Mouse (Mus musculus) limb, embryonic 11.5 days (tissue): Measurements from ENCODE around the gene Phb2. TPM values are rescaled to one million over a fixed set of nuclear protein-coding genes. Genes with fewer than 3 reads are reported as not detected.

Experiments
- ATAC-seq: fragments of 200-750 bp; cut with Nextera tagmentation; 2 replicates; pipeline ENCODE4 v1.8.0; 2017; ENCODE audit warnings: low read depth; ENCODE audit not compliant: insufficient number of reproducible peaks, low FRiP score, low TSS enrichment
- DNase-seq: peaks from one replicate; pipeline ENCODE4 v3.0.0-alpha.2; 2015; ENCODE audit warnings: low spot score
- H3K27ac ChIP-seq: fragments of 300-500 bp; sonication (generic); replicated peaks from 2 replicates; pipeline ENCODE4 v1.5.1; 2014; ENCODE audit warnings: low read depth, mild to moderate bottlenecking, low read length
- H3K27me3 ChIP-seq: fragments of 300-500 bp; sonication (generic); 2 replicates; pipeline ENCODE4 v1.6.1; 2014; ENCODE audit warnings: mild to moderate bottlenecking, low read length, mixed read lengths; ENCODE audit not compliant: control insufficient read depth, insufficient read depth
- H3K36me3 ChIP-seq: fragments of 300-500 bp; sonication (generic); 2 replicates; pipeline ENCODE4 v1.6.1; 2014; ENCODE audit warnings: mild to moderate bottlenecking, low read length, moderate library complexity, mixed read lengths; ENCODE audit not compliant: control insufficient read depth, insufficient read depth
- H3K4me1 ChIP-seq: fragments of 300-500 bp; sonication (generic); 2 replicates; pipeline ENCODE4 v1.6.1; 2014; ENCODE audit warnings: low read length, mixed read lengths; ENCODE audit not compliant: control insufficient read depth, insufficient read depth
- H3K4me2 ChIP-seq: fragments of 300-500 bp; sonication (generic); 2 replicates; pipeline ENCODE4 v1.6.1; 2014; ENCODE audit warnings: low read depth, mild to moderate bottlenecking, moderate library complexity; ENCODE audit not compliant: severe bottlenecking
- H3K4me3 ChIP-seq: fragments of 300-500 bp; sonication (generic); 2 replicates; pipeline ENCODE4 v1.5.1; 2014; ENCODE audit warnings: low read depth, low read length
- H3K9ac ChIP-seq: fragments of 300-500 bp; sonication (generic); 2 replicates; pipeline ENCODE4 v1.6.1; 2014; ENCODE audit warnings: mild to moderate bottlenecking, low read length
- H3K9me3 ChIP-seq: fragments of 300-500 bp; sonication (generic); 2 replicates; pipeline ENCODE4 v1.6.1; 2016; ENCODE audit warnings: low read length; ENCODE audit not compliant: control insufficient read depth
- WGBS: fragments of 180-500 bp; shearing (Covaris S2); extraction: QIAGEN DNeasy Blood & Tissue Kit; methylation state at CpG from one replicate; pipeline ENCODE4 v1.1.7; 2014; 5-methylcytosine and 5-hydroxymethylcytosine counted together
- polyA plus RNA-seq: library from polyadenylated mRNA; unstranded; fragments of >200 nt; fragmentation: Nextera tagmentation; extraction: Ambion mirVana; gene quantifications from 2 replicates; pipeline ENCODE4 v1.2.1, GENCODE M21; 2014

Phb2 gene
- polyA plus RNA-seq, 1 experiment from 2014 or later: 427 TPM

DNA sequence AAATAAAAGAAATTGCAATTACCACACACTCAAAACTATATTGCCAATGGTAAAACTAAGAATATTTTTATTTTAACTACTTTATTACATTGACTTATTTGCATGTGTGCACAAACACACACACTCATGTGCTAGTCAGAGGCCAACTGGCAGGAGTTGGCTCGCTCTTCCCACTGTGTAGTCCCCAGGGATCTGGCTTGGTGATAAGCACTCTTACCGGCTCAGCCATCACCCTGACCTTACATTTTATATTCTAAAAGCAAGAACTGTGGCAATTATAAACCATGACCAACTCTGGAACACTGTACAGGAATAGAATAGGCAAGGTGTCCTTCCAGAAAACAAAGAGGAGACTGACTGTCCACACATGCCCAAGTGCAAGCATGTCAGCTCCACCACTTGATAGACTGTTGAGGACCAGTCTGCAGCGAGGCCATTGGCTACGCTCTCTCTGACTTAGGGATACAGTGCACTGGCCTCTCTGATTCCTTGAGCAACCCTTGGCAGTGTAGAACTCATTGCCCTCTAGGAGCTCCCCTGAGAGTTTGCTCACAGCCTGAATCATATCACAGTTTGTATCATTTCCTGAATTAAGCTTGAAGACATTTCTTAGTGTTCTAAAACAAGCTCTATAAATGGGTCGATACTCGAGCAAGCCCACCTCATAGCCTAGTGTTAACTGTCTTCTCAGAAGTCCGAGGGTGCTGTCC lies 15.5 kb upstream of the Phb2 start:
- Histone ChIP-seq H3K4me1 (no peaks in the 10 kb centered on the region), H3K4me3 (no peak overlapping the region), H3K9me3 (no peaks in the 10 kb centered on the region), H3K4me2 (no peak overlapping the region), H3K27ac (no peak overlapping the region), H3K9ac (no peak overlapping the region), H3K27me3 (no peaks in the 10 kb centered on the region), H3K36me3 (peaks cover 3% of the 10 kb centered on the region)
- DNase-seq: no peak
- no peak for ATAC-seq
- 95% methylated on average over 7 of the region's 7 CpGs for WGBS

DNA sequence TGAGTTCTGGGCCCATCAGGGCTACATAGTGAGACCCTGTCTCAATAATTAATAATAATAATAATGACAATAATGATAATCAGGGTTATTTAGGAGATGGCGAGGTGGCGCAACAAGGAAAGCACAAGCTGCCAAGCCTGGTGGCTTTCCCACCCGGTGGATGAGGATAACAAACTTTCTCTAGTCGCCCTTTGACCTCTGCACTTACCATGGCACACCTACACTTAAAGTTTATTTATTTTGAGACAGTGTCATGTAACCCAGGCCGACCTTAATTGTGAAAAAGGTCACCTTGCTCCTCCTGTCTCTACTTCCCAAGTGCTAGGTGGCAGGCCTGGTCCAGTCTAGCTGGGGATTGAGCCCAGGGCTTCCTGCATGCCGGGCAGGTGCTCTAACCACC lies 13.4 kb upstream of the Phb2 start:
- Histone ChIP-seq H3K36me3 (peaks cover 9% of the 10 kb centered on the region), H3K9me3 (no peaks in the 10 kb centered on the region), H3K4me1 (no peaks in the 10 kb centered on the region), H3K27me3 (no peaks in the 10 kb centered on the region), H3K4me3 (no peak overlapping the region), H3K9ac (no peak overlapping the region), H3K4me2 (no peak overlapping the region), H3K27ac (no peak overlapping the region)
- DNase-seq (no peak), ATAC-seq (no peak)
- WGBS: 84% methylated on average over 6 of the region's 6 CpGs

DNA sequence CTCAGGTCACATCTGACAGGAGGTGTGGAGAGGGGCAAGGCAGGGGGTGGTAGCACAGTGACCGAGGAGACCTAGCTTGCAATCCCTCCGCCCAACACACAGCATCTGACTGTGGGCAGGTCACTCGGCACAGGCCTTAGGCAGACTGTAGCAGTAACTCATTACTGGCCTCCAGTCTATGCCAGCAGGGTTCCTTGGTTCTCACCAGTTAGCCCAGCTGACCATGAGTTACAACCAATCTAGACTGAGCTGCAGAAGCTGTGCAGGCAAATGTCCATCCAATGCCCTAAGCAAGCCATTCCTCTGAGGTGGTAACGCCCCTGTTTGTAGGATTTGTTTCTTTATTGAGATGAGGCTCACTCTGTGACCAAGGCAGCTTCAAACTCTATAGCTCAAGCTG lies 12.8 kb upstream of the Phb2 start:
- ATAC-seq (no peak), DNase-seq (no peak)
- Histone ChIP-seq H3K36me3 (peaks cover 14% of the 10 kb centered on the region), H3K4me2 (no peak overlapping the region; the same call in 1 of the 2 replicates), H3K9ac (no peak overlapping the region), H3K27ac (no peak overlapping the region), H3K27me3 (no peaks in the 10 kb centered on the region), H3K9me3 (no peaks in the 10 kb centered on the region), H3K4me3 (no peak overlapping the region), H3K4me1 (no peaks in the 10 kb centered on the region)
- 84% methylated on average over 4 of the region's 4 CpGs for WGBS

DNA sequence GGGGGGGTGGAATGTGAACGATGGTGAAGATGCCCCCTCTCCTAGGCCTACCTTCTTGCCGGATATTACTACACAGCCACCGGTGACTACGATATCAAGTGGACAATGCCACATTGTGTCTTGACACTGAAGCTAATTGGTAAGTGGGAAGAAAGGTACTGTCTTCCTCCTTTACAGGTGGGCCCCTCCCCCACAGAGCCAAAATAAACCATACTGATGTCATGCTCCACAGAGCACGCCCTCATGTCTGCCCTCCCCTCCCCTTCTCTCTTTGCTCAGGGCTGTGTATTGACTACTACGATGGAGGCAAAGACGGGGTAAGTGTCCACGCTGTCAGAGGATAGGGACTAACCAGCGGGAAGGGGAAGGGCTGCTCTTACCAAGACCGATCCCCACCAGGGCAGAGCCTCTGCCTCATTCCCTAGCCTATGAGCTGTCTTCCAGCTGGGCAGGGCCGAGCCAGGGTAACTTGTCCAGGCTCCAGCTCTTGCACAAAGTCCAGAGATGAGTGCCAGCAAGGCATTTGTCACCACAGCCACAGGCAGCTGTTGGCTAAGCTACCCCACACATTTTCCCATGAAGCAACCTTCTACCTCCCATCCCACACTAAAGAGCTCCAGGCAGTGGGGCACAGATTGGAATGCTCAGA lies 12.1 kb upstream of the Phb2 start:
- Histone ChIP-seq H3K36me3 (peaks cover 20% of the 10 kb centered on the region), H3K9me3 (no peaks in the 10 kb centered on the region), H3K4me3 (no peak overlapping the region), H3K27me3 (no peaks in the 10 kb centered on the region), H3K9ac (no peak overlapping the region), H3K4me2 (no peak overlapping the region), H3K27ac (no peak overlapping the region), H3K4me1 (no peaks in the 10 kb centered on the region)
- DNase-seq: no peak
- no peak for ATAC-seq
- WGBS: 85% methylated on average over 11 of the region's 11 CpGs

DNA sequence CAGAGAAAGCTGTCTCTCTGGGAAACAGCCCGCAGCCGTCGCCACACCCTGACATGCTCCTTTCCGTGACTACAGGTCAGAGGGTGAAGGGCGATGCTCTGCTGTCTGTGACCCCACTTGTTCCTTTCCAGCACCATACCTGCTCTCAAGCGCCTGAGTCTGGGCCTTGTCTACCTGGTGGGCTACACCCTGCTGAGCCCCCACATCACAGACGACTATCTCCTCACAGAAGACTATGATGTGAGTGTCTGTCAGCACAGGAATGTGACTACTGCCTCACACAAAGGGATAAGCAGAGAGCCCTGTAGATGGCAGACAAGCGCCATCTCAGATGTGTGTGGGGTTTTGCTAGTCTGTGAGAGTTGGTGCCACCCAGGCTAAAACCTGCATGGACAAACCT lies 10.8 kb upstream of the Phb2 start:
- Histone ChIP-seq H3K4me2 (no peak overlapping the region), H3K9ac (no peak overlapping the region), H3K9me3 (no peaks in the 10 kb centered on the region), H3K4me3 (no peak overlapping the region), H3K36me3 (peaks cover 22% of the 10 kb centered on the region), H3K4me1 (no peaks in the 10 kb centered on the region), H3K27me3 (no peaks in the 10 kb centered on the region), H3K27ac (no peak overlapping the region)
- WGBS: 83% methylated on average over 8 of the region's 8 CpGs
- DNase-seq (no peak), ATAC-seq (no peak)

DNA sequence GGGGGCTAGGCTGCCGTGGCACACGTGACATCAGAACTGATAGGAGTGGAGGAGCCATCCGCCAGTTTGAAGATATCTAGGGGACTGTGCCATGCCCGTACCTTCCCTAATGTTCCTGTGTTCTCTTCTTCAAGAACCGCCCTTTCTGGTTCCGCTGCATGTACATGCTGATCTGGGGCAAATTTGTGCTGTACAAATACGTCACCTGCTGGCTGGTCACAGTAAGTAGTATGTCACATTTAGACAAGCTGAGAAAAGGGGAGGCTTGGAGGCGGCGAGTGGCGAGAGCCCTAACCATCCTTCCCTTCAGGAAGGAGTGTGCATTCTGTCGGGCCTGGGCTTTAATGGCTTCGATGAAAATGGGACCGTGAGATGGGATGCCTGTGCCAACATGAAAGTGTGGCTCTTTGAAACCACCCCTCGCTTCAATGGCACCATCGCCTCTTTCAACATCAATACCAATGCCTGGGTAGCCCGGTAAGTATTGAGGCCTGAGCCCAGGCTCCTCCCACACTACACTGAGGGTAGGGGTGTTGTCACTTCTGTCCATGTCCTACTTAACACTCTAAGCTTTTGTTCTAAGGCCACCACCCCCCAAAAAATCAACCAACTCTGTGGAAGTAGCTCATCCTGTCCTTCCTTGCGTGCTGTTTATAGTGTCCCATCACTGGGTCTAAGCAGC lies 9.9 kb upstream of the Phb2 start:
- DNase-seq: no peak
- Histone ChIP-seq H3K4me1 (no peaks in the 10 kb centered on the region), H3K9me3 (no peaks in the 10 kb centered on the region), H3K9ac (no peak overlapping the region), H3K27ac (no peak overlapping the region), H3K36me3 (peaks cover 22% of the 10 kb centered on the region), H3K4me3 (no peak overlapping the region), H3K27me3 (no peaks in the 10 kb centered on the region), H3K4me2 (no peak overlapping the region)
- WGBS: 95% methylated on average over 17 of the region's 17 CpGs
- ATAC-seq: peak; percentile 13; the same call in 1 of the 2 replicates

DNA sequence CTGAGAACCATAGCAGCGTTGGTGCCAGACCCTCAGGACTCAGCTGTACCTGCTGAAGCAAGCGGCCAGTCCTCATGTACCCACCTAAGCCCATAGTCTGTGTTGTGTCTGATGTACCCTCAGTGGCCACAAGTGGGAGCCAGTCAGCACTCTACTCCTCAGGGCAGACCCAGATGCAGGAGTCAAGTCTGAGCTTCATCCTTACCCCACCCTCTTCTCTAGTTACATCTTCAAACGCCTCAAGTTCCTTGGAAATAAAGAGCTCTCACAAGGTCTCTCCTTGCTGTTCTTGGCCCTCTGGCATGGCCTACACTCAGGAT lies 9.4 kb upstream of the Phb2 start:
- DNase-seq (peak; percentile 79), ATAC-seq (peak; percentile 55)
- Histone ChIP-seq H3K9me3 (no peaks in the 10 kb centered on the region), H3K27me3 (no peaks in the 10 kb centered on the region), H3K4me3 (no peak overlapping the region), H3K36me3 (peaks cover 22% of the 10 kb centered on the region), H3K27ac (no peak overlapping the region), H3K9ac (no peak overlapping the region), H3K4me1 (no peaks in the 10 kb centered on the region), H3K4me2 (no peak overlapping the region)
- 51% methylated on average over 3 of the region's 3 CpGs for WGBS

DNA sequence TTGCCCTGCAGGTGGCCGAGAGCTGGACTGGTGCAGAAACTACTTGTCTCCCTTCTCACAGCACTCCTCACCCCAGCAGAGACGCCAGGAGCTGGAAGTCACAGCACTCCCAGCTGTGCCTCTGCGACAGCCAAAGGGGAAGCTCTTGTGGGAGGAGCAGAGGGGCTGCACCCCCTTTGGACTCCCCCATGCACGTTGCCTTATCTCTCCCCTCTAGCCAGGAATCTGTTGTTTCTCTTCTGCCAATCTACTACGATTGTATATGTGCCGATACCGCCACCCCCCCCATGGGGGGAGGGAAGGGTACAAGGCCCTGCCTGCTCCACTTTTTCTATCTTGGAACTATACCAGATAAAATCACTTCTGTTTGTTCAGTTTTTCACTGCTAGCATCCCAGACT lies 8.3 kb upstream of the Phb2 start:
- no peak for ATAC-seq
- Histone ChIP-seq H3K4me3 (no peak overlapping the region), H3K4me2 (no peak overlapping the region), H3K27ac (no peak overlapping the region), H3K9me3 (no peaks in the 10 kb centered on the region), H3K9ac (no peak overlapping the region), H3K36me3 (peaks cover 24% of the 10 kb centered on the region), H3K4me1 (no peaks in the 10 kb centered on the region), H3K27me3 (no peaks in the 10 kb centered on the region)
- DNase-seq: no peak
- WGBS: 77% methylated on average over 7 of the region's 7 CpGs
